Mouse (Mus musculus): ENCODE results near the gene Dnajc6.

The Dnajc6 gene

DNA sequence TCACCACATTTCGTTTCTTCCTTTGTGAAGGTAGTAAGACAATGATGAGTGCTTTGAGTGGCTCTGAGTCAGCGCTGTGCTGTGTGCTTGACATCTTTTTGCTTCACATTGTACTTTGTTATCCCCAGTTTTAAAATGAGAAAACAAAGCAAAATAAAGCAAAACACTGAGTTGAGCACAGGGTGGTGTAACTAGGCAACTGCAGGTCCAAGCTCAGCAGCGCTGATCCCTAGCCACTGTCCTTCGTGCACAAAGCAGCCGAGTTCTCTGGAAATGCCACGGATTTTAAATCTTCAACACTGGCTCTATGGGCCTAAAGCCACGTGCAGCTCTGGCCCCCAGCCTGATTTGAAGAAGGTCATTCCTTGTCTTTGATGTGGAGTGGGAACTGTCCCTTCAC, 72.6 kb downstream of the Dnajc6 start:
- no peak for DNase-seq

DNA sequence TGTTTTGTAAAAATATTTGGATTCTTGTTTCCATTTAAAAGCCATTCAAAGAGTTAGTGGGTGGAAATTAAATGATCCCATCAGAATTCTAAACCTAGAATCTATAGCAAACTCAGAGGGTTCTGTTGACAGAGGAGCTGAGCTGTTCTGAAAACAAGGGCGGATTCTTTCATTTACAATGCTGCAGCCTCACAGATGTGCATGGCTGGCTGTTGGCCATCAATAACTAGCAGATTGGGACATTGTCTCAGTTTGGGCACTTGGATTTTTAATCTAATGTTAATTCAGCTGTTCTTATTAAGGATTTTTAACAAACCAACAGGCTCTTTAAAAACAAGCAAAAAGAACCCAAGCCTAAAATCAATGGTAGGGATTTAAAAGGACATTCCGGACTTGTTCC, 75.7 kb downstream of the Dnajc6 start:
- DNase-seq, result no peak

DNA sequence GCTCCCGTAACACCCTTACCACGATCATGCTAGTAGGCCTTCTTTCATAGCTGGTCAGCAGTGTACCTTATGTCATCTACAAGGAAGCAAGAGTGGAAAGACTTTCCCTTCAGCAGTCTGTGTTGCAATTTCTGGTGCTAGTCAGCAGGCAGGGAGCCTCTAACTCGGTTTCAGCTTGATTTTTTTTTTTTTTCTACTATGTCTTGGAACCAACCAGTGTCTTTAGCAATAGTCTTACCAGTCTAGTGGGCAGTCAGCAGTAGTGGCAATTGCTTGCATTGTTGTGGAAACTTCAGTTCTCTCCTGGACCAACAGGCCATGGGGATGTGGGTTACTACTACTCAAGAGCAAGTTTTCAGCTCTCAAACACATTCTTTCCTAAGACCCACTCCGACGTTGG, 78.9 kb downstream of the Dnajc6 start:
- no peak for DNase-seq

DNA sequence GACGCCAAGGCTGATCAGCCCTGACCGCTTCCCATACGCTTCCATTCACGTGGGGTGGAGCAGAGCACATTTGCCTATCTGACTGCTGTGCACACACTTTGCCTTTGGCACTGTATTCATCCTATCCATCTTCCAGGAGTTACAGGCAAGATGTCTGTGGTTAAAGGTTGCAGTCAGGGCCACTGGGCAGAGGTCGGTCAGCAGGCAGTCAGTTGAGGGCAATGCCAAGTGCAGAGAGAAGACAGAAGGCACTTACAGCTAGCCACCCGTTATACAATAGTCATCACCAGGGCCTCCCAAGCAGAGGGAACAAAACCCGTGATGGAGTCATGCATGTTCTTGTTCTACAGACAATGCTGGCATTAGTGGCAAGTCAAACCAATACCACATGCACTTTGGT, 82.3 kb downstream of the Dnajc6 start:
- DNase-seq, result peak in 1 of 2 experiments; percentile 33

DNA sequence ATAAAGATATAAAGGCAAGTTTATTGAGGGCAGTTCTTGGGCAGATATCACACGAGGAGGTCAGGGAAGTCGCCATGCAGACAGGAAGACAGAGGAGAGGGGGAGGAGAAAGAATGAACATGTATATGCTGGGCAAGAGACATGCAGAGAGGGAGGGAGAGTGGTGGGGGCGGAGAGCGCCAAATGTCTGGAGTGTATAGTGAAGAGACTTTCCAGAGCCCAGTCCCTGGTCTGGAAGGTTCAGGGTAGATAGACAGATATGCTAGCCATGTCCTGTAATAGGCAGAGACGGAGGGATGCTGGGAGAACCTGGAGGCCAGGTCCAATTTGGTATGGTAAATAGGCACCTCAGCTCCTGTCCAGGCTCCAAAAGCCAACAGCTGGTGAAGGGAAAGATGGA, 83.1 kb downstream of the Dnajc6 start:
- DNase-seq, result no peak

DNA sequence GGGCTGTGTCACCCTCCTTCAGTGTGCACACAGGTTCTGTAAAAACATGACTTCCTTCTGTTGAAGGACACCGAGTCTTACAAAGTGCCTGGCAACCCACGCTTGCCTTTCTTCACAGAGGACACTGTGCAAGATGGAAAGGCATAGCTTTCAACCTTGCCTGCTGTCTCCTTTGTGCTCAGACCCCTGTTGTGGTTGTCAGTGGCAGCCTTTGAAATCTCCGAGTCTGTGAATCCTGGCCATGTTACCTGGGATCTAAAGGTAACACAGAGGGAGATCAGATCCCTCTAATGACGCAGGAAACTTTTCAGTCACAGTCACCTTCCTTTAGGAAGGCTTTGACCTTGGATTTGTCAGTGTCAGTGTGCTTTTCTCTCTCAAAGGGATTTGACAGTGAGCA, 84.7 kb downstream of the Dnajc6 start:
- no peak for DNase-seq

DNA sequence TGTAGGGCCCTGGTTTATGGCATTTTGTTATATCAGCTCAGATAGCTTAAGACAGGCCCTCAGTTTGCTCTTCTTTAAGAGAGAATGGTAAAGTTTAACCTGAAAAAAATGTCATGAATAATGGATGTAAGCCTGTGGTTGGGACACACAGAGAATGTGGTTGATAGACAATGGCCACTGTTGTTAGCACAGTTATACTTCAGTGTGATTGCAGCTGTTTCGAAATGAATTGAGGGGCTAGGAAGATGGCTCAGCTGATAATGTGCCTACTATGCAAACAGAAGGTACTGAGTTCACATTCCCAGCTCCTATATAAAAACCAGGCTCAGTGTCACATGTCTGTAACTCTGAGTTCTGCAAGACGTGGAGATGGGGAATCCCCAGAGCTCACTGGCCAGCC, 86.4 kb downstream of the Dnajc6 start:
- no peak for DNase-seq

DNA sequence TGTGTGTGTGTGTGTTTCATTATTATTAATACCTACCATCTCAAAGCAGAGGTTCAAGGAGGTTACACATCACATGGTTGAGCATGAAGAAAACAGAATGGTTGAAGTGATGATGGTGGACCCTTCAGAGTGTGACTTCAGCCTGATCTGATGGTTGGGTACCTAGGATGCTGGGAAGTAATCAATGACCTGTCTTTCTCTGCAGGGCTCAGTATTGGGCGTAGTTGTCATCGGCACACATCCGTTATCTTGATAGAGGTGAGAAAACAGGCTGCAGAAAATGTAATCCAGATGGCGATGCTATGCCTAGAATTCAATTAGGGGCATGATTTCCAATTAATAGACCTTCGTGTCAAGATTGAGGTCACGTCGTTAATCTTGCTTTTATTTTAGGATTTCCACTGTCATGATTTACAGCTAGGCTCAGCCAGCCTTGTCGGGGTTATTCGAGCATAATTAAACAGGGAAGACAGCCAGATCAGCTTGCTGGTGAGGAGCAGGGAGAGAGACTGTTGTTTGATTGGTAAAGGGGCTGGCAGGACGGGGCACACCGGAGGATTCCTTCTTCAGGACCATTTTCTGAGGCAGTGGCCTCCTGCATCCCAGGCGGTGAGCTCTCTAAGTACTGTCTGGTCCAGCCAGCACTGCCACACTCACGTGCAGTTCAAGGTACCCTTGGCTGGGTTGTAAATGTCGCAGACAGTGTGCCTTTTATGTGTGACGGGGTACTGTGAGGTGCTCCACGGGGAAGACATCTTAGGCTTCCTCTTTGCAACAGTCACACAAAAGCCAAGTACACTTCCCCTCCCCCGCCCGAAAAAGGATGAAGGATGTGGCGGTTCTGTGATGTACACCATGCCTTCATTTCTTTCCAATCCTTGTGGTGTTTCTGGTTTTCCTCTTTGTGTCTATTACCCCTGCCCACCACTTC, 88.3 kb downstream of the Dnajc6 start:
- DNase-seq, result peak; percentile 49 to 61

DNA sequence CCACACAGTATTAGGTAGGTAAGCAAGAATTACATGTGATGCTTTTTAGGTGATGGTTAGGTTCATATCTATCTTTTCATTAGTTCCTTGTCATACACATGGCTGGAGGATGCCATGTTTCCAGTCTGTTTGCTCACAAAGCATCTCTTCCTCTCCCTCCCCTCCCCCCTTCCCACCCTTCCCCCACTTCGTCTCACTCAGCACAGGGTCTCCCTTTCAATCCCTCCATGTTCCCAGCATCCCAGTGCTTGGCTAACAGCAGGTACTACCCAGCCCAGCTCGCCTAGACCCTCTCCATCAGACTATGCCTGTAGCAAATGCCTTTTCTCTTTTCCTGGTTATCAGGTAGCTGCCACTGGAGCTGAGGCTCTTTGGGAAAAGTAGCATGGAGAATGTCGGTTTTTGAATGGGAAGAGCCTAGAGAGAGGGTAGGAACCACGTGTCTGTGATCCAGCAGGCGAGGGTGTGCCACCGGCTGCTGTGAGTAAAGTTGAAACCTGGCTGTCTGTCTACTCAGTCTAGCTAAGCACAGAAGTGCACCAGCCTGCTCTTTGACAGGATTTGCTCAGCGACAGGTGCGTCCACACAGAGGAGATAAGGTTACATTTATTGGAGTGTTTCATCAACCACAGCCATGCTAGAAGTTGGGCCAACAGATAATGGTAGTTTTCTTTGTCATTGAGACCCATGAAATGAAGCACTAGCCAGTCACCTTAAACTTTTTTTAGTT, 89.2 kb downstream of the Dnajc6 start:
- no peak for DNase-seq

DNA sequence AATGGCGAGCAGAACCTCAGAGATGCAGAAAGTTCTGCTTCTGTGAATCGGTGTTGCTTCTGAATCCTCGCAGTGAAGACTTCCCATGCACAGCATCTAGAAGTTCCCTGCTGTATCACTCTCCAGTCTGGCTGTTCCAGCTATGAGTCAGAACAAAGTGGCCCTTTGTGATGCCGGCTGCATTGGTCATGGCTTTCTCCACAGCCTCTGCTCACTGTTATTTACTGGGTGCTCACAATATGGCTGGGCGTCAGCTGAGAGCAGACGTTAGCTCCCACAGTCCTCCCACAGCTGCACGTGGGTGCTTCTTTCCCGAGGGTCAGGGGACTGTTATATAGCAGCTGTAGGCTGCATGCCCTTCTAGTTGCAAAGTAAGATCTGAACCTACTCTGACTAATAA, 92.5 kb downstream of the Dnajc6 start:
- no peak for DNase-seq

DNA sequence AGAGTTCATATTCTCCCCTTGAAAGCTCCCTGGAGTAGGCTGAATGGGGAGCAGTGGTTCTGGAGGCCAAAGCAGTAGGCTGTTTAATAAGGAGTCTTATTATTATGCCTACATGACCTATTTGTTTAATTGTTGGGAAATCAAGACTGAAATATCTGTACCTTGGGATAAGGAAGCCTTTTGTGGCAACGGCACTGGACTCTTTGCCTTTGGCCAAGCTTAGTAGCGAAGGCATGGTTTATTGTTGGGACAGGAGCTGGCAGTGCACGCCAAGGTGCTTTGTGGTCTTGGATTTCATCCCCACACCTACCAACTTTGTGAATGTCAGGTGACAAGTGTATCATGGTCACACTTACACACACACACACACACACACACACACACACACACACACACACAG, 93.3 kb downstream of the Dnajc6 start:
- no peak for DNase-seq

DNA sequence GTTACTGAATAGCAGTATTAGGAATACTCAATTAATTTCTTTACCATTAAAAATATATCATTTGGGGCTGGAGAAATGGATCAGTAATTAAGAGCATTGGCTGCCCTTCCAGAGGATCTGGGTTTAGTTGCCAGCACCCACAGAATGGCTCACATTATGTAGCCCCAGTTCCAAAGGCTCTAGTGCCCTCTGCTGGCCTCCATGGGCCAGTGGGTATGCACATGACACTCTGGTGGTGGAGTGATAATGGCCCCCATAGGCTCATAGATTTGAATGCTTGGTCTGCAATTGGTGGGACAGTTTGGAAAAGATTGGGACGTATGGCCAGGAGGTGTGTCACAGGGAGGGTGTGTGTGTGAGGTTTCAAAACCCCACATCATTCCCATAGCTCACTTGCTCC, 95.0 kb downstream of the Dnajc6 start:
- no peak for DNase-seq

DNA sequence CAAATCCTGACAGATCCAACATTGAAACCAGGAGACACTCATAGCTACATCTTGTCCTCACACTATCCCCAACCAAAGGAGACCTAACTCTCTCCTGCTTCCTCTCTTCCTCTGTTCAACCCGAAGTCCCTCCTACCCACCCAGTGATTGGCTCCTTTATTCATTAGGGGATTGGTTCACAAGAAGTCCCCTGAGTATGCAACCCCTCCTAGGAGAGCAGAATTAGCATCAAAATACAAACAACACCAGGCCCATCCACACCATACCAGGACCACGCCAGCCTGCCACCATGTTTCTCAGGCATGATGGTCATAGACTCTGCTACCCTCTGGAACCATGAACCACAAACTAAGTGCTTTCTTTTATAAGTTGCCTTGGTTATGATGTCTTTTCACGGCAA, 96.0 kb downstream of the Dnajc6 start:
- DNase-seq, result no peak

DNA sequence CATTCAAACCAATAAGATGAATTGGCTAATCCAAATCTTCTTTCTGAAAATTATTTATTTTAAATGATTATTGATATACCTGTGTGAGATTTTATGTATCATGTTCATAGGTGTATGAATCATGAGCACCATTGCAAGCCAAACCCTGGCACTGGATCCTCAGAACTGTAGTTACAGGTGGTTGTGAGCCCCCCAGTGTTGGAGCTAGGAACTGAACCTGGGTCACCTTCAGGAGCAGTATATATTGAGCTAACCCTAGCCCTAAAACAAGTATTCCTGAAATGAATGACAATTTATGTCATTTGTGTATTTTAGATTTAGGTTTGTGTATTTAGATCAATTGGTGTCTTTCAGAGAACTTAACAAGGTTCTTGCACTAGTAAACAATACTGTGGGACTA, 105.3 kb downstream of the Dnajc6 start:
- DNase-seq, result peak in 1 of 2 experiments; percentile 36

DNA sequence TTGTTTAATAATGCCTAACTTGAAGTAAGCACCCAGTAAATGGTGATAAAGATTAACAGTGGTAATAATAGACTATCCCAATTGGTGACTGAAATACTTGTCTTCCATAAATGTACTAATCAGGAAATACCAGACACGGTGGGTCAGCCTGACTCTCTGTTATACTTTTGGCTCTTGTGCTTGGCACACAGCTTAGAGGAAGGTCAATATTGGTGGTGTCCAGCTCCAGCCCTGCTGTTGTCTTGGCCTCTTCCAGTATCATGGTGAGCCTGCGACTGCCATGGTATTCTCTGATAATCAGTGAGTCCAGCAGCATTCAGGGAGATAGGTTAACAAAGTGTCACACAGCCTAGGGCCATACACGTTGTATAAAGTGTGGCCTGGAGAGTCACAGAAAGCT, 107.2 kb downstream of the Dnajc6 start:
- peak; percentile 56 to 69 for DNase-seq

DNA sequence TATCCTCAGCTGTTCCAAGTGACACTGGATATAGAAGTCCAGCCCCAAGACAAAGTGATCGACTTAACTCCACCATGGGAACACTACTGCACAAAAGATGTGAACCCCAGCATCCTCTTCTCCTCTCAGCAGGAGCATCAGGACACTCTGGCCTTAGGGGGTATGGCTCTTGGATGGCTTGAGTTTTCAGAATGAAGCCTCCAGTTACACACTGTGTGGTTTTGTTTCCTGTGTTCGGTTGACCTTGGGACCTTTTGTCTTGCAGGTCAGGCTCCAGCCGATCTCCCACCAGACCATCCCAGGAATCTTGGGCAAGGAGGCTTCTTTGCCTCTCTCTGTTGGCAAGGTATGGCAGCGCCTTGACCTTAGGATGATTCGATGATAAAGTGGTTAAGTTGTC, 120.1 kb downstream of the Dnajc6 start:
- DNase-seq, result no peak

DNA sequence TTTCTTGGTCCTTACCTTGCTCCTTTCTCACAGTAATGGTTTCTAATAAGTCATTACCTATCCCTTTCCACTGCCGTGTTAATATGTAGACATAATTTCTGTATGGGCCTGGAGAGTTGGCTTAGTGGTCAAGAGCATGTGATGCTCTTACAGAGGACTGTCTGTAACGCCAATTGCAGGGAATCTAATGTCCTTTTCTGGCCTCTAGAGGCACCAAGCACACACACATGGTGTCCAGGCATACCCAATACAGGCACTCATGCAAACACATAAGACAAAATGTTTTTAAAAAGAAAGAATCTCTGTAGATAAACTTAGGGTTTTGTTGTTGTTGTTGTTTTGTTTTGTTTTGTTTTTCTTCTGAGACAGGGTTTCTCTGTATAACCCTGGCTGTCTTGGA, 121.3 kb downstream of the Dnajc6 start:
- DNase-seq, result no peak

DNA sequence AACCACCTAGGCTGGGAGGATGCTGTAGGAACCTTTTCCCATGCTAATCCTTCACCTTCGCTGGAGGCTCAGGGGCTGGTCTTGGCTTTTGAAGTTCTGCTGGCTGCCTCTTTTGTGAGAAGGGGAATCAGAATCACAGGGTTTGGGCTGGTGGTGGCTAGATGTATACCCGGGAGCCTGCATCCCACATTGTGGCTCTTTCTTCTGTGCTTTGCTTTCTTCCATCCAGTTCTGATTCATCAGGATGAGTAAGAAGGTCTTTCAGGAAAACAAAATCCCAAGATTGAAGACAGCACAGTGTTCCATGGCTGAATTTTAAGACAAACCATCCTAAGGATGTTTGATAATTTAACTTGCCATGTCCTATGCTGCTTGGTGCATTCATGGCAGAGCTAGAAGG, 123.8 kb downstream of the Dnajc6 start:
- DNase-seq, result no peak

DNA sequence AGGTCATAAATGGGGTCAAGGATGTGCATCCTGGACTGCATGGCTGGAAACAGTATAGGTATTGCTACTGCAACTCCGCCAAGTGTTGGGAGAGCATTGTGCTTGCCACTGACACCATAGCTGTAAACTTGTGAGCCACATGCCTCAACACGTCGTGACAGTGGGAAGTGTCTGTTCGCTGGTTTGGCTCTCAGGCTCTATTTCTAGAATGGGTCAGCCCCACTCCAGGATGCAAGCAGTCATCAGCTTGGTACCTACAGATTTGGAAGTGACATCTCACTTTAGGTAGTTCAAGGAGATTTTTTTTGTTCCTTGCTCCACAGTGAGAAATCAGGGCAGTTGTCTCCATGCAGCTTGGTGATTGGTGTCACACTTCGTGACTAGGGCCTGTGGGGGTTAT, 124.8 kb downstream of the Dnajc6 start:
- DNase-seq, result no peak

DNA sequence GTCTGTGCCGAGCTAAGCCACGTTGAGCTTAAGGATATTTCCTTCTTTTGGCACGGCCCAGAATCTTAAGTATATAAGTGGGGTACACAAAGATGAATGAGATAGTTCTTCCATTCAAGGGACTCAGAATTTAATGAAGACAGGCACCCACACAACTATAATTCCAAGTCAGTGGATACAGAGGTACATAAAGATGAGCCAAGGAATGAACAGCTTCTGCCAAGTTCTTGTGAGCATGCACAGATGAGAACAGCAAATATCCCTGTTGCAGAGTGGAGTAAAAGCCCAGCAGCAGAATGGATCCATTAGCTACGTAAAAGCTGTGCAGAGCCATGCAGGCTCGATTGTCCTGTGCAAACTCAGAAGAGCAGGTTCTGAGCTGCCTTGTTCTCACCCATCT, 128.8 kb downstream of the Dnajc6 start:
- no peak for DNase-seq

DNA sequence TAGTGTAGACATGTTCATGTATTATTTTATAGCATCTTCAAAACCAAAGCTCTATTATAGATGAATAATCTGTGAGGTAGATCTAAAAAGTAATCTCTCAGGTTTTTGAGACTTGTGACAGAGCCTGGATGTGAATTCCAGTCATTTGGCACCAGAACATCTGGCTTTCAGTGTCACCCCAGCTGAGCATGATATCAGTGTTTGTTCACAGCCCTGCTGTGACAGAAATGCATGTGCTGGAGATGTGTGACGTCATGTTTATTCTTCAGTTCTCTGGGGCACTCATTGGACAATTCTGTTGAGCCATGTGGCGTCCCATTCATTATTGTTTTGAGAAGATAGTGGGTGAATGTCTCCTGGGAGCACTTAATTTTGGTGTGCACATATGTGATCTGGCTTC, 139.1 kb downstream of the Dnajc6 start:
- no peak for DNase-seq

DNA sequence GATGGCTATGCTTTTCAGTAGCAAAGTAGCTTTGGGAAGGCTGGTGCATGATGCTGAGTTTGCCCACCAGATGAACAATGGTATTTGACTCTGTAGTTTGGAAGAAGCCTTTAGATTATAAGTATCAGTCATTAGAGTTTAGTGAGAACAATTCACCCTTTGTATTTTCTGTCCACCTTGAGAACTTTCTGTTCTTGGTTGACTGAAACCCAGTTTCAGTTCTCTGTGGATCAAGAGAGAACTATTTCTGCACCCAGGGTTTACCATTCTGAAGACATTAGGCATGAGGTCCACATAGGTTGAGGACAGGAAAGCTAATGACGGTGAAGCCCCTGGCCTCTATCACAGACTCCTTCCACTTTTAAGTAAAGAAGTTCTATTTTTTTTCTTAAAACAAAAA, 141.0 kb downstream of the Dnajc6 start:
- DNase-seq, result no peak

DNA sequence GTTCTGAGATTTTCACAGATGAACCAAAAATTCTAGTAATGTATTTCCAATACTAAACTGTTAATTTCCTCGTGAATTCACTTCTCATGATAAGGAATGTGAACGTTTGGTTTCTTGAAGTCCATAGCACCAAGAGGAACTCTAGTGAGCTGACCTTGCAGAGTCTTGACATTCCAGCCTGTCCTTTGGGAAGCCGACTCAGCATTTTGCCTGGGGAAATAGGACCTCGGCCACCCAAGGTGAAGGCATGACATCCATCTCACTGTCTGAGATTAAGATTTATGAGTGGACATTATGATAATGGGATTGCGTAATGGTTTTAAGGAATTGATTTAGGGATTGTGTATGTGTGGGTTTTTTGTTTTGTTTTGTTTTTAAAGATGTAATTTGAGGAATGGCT, 144.2 kb downstream of the Dnajc6 start:
- DNase-seq, result no peak

DNA sequence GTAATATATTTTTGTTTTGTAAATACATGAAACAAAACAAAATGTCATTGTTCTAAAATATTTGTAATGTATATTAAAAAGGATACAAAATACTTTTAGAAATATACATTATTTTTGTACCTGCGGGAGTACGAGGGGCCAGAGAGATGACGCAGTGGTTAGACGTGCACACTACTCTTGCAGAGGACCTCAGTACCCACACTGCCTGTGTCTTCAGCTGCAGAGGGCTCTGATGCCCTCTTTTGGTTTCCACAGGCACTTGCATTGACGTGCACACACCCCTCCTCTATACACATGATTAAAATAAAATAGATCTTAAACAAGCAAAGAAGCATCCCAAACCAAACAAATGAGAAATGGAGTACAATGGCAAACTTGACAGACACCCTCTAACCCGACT, 146.3 kb downstream of the Dnajc6 start:
- DNase-seq, result no peak

Data from cerebellum, postnatal 25 days (tissue).